Mouse (Mus musculus) bone marrow macrophage, adult 2 months (primary cell): Measurements from ENCODE around the gene Mthfd1.

ENCODE experiments used
- CTCF ChIP-seq: IDR thresholded peaks from 2 replicates; pipeline ENCODE4 v1.5.1; 2012; ENCODE audit warnings: low read depth, mild to moderate bottlenecking, low read length, moderate library complexity
- POLR2A ChIP-seq: IDR thresholded peaks from 2 replicates; pipeline ENCODE4 v1.6.1; 2012; ENCODE audit warnings: mild to moderate bottlenecking, low read depth, low read length, borderline replicate concordance

GRCm38 (mm10) chr12:76345759-76346455, 90.8 kb downstream of the Mthfd1 start:
- TF ChIP-seq CTCF = no peak
- no peak for TF ChIP-seq POLR2A
